Mouse (Mus musculus) liver, embryonic 12.5 days (tissue): ENCODE results near the gene Fzr1. TPM values are rescaled to one million over a fixed set of nuclear protein-coding genes. Genes with fewer than 3 reads are reported as not detected.

Experiments used
- ATAC-seq: fragments of 200-750 bp; cut with Nextera tagmentation; 2 replicates; pipeline ENCODE4 v1.8.0; 2017; ENCODE audit warnings: moderate number of reproducible peaks, mild to moderate bottlenecking, moderate library complexity
- H3K27ac ChIP-seq: fragments of 300-500 bp; sonication (generic); 2 replicates; pipeline ENCODE4 v1.5.1; 2016; ENCODE audit warnings: mild to moderate bottlenecking
- H3K27me3 ChIP-seq: fragments of 300-500 bp; sonication (generic); replicated peaks from 2 replicates; pipeline ENCODE4 v1.6.1; 2016; ENCODE audit warnings: mild to moderate bottlenecking, moderate library complexity
- H3K36me3 ChIP-seq: fragments of 300-500 bp; sonication (generic); 2 replicates; pipeline ENCODE4 v1.6.1; 2016; ENCODE audit warnings: mild to moderate bottlenecking, moderate library complexity
- H3K4me1 ChIP-seq: fragments of 300-500 bp; sonication (generic); 2 replicates; pipeline ENCODE4 v1.6.1; 2016
- H3K4me2 ChIP-seq: fragments of 300-500 bp; sonication (generic); 2 replicates; pipeline ENCODE4 v1.6.1; 2016; ENCODE audit warnings: mild to moderate bottlenecking, moderate library complexity
- H3K4me3 ChIP-seq: fragments of 300-500 bp; sonication (generic); 2 replicates; pipeline ENCODE4 v1.5.1; 2016; ENCODE audit warnings: mild to moderate bottlenecking, moderate library complexity
- H3K9ac ChIP-seq: fragments of 300-500 bp; sonication (generic); 2 replicates; pipeline ENCODE4 v1.6.1; 2016; ENCODE audit warnings: mild to moderate bottlenecking, moderate library complexity
- H3K9me3 ChIP-seq: fragments of 300-500 bp; sonication (generic); replicated peaks from 2 replicates; pipeline ENCODE4 v1.6.1; 2016; ENCODE audit warnings: mild to moderate bottlenecking, moderate library complexity
- WGBS: fragments of 180-500 bp; shearing (Covaris S2); methylation state at CpG from one replicate; pipeline ENCODE4 v1.1.7; 2016; ENCODE audit not compliant: insufficient replicate concordance; 5-methylcytosine and 5-hydroxymethylcytosine counted together
- polyA plus RNA-seq: library from polyadenylated mRNA; unstranded; fragments of >200 nt; fragmentation: Nextera tagmentation; extraction: Ambion mirVana; gene quantifications from 2 replicates; pipeline ENCODE4 v1.2.1, GENCODE M21; 2016

Gene Fzr1
- 93.8 and 100 TPM in 2 replicates for polyA plus RNA-seq

- peaks cover 35% of the 10 kb centered on the region for H3K36me3 ChIP-seq
- H3K4me2 ChIP-seq: peak within 1 kb of the TSS; percentile 79
- peak within 1 kb of the TSS; percentile 98 for H3K27ac ChIP-seq
- peak within 1 kb of the TSS; percentile 98 for H3K9ac ChIP-seq
- no peaks in the 10 kb centered on the region for H3K27me3 ChIP-seq
- peak within 1 kb of the TSS; percentile 90 for H3K4me3 ChIP-seq
- H3K9me3 ChIP-seq: no peaks in the 10 kb centered on the region
- 0 out of 2 replicates have a peak, but pooled peaks have one; percentile 0 for ATAC-seq
- 1% methylated on average over 45 of the region's 59 CpGs for WGBS
- peaks cover 83% of the 10 kb centered on the region for H3K4me1 ChIP-seq
These were observed at the start of gene Fzr1 for GRCm38 (mm10) chr10:81377793-81378552. TSS of gene Fzr1 (minus strand) at chr10:81378516.

GRCm38 (mm10) chr10:81427804-81428506, 49.6 kb upstream of the Fzr1 start:
- Histone ChIP-seq H3K36me3 (no peaks in the 10 kb centered on the region), H3K4me1 (peaks cover 72% of the 10 kb centered on the region), H3K27ac (no peak overlapping the region), H3K9ac (no peak overlapping the region), H3K4me3 (no peak overlapping the region), H3K4me2 (no peak overlapping the region), H3K27me3 (peaks cover 98% of the 10 kb centered on the region), H3K9me3 (no peaks in the 10 kb centered on the region)
- ATAC-seq: no peak
- 61% methylated on average over 8 of the region's 8 CpGs for WGBS

- peak overlapping the region; percentile 64 for H3K4me2 ChIP-seq
- H3K27me3 ChIP-seq: peaks cover 98% of the 10 kb centered on the region
- H3K9me3 ChIP-seq: no peaks in the 10 kb centered on the region
- peaks cover 66% of the 10 kb centered on the region for H3K4me1 ChIP-seq
- H3K36me3 ChIP-seq: no peaks in the 10 kb centered on the region
- no peak overlapping the region for H3K27ac ChIP-seq
- no peak for ATAC-seq
- peak overlapping the region; percentile 53 for H3K4me3 ChIP-seq
- H3K9ac ChIP-seq: 0 out of 2 replicates have a peak overlapping the region, but pooled peaks have one; percentile 58
- 33% methylated on average over 3 of the region's 3 CpGs for WGBS
These were observed 49.0 kb upstream of the Fzr1 start for GRCm38 (mm10) chr10:81427327-81427726.

- Histone ChIP-seq H3K9me3 (no peaks in the 10 kb centered on the region), H3K4me3 (peak overlapping the region; percentile 53), H3K36me3 (no peaks in the 10 kb centered on the region), H3K9ac (peak overlapping the region; percentile 58), H3K27me3 (peaks cover 98% of the 10 kb centered on the region), H3K27ac (no peak overlapping the region), H3K4me1 (peaks cover 65% of the 10 kb centered on the region), H3K4me2 (peak overlapping the region; percentile 64)
- no peak for ATAC-seq
- WGBS: 2% methylated on average over 38 of the region's 38 CpGs
These were observed 48.6 kb upstream of the Fzr1 start for GRCm38 (mm10) chr10:81426897-81427296.

GRCm38 (mm10) chr10:81426081-81426671, 47.9 kb upstream of the Fzr1 start:
- Histone ChIP-seq H3K9ac (peak overlapping the region; percentile 58), H3K4me1 (peaks cover 63% of the 10 kb centered on the region), H3K4me3 (peak overlapping the region; percentile 53), H3K27ac (no peak overlapping the region), H3K4me2 (peak overlapping the region; percentile 64), H3K27me3 (peaks cover 98% of the 10 kb centered on the region), H3K9me3 (no peaks in the 10 kb centered on the region), H3K36me3 (no peaks in the 10 kb centered on the region)
- ATAC-seq: no peak
- WGBS: 3% methylated on average over 14 of the region's 33 CpGs

- Histone ChIP-seq H3K4me1 (peaks cover 55% of the 10 kb centered on the region), H3K9me3 (no peaks in the 10 kb centered on the region), H3K36me3 (peaks cover 3% of the 10 kb centered on the region; the same call in 1 of the 2 replicates), H3K4me3 (no peak overlapping the region; the same call in 1 of the 2 replicates), H3K27ac (no peak overlapping the region; the same call in 1 of the 2 replicates), H3K4me2 (peak overlapping the region; percentile 64), H3K9ac (no peak overlapping the region), H3K27me3 (peaks cover 97% of the 10 kb centered on the region)
- 32% methylated on average over 10 of the region's 10 CpGs for WGBS
- ATAC-seq: no peak
These were observed 47.0 kb upstream of the Fzr1 start for GRCm38 (mm10) chr10:81425236-81425850.

GRCm38 (mm10) chr10:81424246-81425051, 46.1 kb upstream of the Fzr1 start:
- peaks cover 52% of the 10 kb centered on the region for H3K4me1 ChIP-seq
- no peak overlapping the region for H3K4me3 ChIP-seq
- H3K27me3 ChIP-seq: peaks cover 96% of the 10 kb centered on the region
- no peak overlapping the region; the same call in 1 of the 2 replicates for H3K27ac ChIP-seq
- H3K36me3 ChIP-seq: peaks cover 8% of the 10 kb centered on the region; the same call in 1 of the 2 replicates
- H3K9me3 ChIP-seq: no peaks in the 10 kb centered on the region
- 11% methylated on average over 25 of the region's 25 CpGs for WGBS
- ATAC-seq: no peak
- H3K4me2 ChIP-seq: peak overlapping the region; percentile 64; the same call in 1 of the 2 replicates
- no peak overlapping the region for H3K9ac ChIP-seq

GRCm38 (mm10) chr10:81423476-81424245, 45.3 kb upstream of the Fzr1 start:
- 39% methylated on average over 4 of the region's 4 CpGs for WGBS
- Histone ChIP-seq H3K9ac (no peak overlapping the region), H3K27me3 (peaks cover 94% of the 10 kb centered on the region), H3K4me1 (peaks cover 51% of the 10 kb centered on the region), H3K4me3 (no peak overlapping the region), H3K36me3 (peaks cover 8% of the 10 kb centered on the region; the same call in 1 of the 2 replicates), H3K9me3 (no peaks in the 10 kb centered on the region), H3K27ac (no peak overlapping the region), H3K4me2 (no peak overlapping the region)
- ATAC-seq: no peak

- Histone ChIP-seq H3K36me3 (peaks cover 8% of the 10 kb centered on the region; the same call in 1 of the 2 replicates), H3K27ac (no peak overlapping the region), H3K4me3 (no peak overlapping the region), H3K9me3 (no peaks in the 10 kb centered on the region), H3K4me1 (peaks cover 60% of the 10 kb centered on the region), H3K9ac (no peak overlapping the region), H3K27me3 (peaks cover 94% of the 10 kb centered on the region), H3K4me2 (no peak overlapping the region)
- 58% methylated on average over 3 of the region's 3 CpGs for WGBS
- ATAC-seq: no peak
These were observed 44.4 kb upstream of the Fzr1 start for GRCm38 (mm10) chr10:81422661-81423217.

- no peaks in the 10 kb centered on the region for H3K9me3 ChIP-seq
- peaks cover 64% of the 10 kb centered on the region for H3K4me1 ChIP-seq
- H3K36me3 ChIP-seq: peaks cover 8% of the 10 kb centered on the region; the same call in 1 of the 2 replicates
- H3K4me2 ChIP-seq: no peak overlapping the region
- no peak overlapping the region for H3K9ac ChIP-seq
- 58% methylated on average over 6 of the region's 6 CpGs for WGBS
- peaks cover 94% of the 10 kb centered on the region for H3K27me3 ChIP-seq
- H3K27ac ChIP-seq: no peak overlapping the region
- ATAC-seq: no peak
- no peak overlapping the region for H3K4me3 ChIP-seq
These were observed 43.9 kb upstream of the Fzr1 start for GRCm38 (mm10) chr10:81422191-81422590.
